In the genomic region with DNA sequence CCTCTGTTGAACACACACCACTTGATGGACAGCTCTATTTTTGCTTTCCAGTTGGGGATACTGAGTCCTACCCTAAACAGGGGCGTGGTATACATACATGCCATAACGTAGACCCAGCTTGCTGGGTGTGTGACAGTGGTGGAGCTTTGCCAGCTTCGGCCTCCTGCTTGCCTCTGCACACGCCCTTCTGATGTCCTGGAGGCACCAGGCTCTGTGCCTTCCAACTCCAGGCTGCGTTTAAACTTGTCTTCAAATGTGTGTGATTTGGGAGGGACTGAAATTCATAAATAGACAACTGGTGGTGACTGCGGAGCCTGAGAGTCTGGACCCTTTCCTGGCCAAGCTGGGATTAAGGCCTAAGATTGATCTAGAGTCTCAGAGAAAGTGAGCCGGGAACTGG, we compare ENCODE assay signal across 16 mouse cellular contexts. TPM values are rescaled to one million over a fixed set of nuclear protein-coding genes. Genes with fewer than 3 reads are reported as not detected.
DNase-seq lines count a peak whose midpoint lies in the region; ATAC-seq and TF ChIP-seq lines count a peak whose summit lies in the region.
"Had no signal": no experiment of that assay in that cellular context is flagged by ENCODE, and none has a peak within 500 bp of the region (broad histone marks: within the 10 kb centered on the region; RNA-seq: fewer than 3 reads in every experiment).

No protein-coding gene starts in this region.

- H3K36me3 ChIP-seq in embryonic facial prominence, embryonic 13.5 days, result no peaks in the 10 kb centered on the region
- H3K36me3 ChIP-seq in embryonic facial prominence, embryonic 10.5 days (replicated peaks), result no peaks in the 10 kb centered on the region
- no peaks in the 10 kb centered on the region for H3K36me3 ChIP-seq in hindbrain, embryonic 15.5 days
- no peaks in the 10 kb centered on the region for H3K36me3 ChIP-seq in hindbrain, embryonic 13.5 days
- no peaks in the 10 kb centered on the region for H3K36me3 ChIP-seq in lung, embryonic 16.5 days (ENCODE audit: control insufficient read depth, insufficient read depth, low read length)
- H3K36me3 ChIP-seq in stomach, embryonic 15.5 days, result no peaks in the 10 kb centered on the region
- H3K36me3 ChIP-seq: liver, embryonic 12.5 days; neural tube, embryonic 12.5 days had no signal

- no peak for TF ChIP-seq CTCF in lung, adult 2 months (IDR thresholded peaks at IDR 0.05; ENCODE audit: insufficient read depth, low read length)

- H3K9ac ChIP-seq in embryonic facial prominence, embryonic 13.5 days, result no peak overlapping the region
- no peak overlapping the region for H3K9ac ChIP-seq in hindbrain, embryonic 15.5 days
- H3K9ac ChIP-seq in hindbrain, embryonic 13.5 days, result no peak overlapping the region
- no peak overlapping the region for H3K9ac ChIP-seq in lung, embryonic 16.5 days (ENCODE audit: low read length)
- no peak overlapping the region for H3K9ac ChIP-seq in stomach, embryonic 15.5 days
- H3K9ac ChIP-seq: forebrain, postnatal 0 days; liver, embryonic 12.5 days; neural tube, embryonic 12.5 days had no signal

- no peak overlapping the region for H3K4me2 ChIP-seq in embryonic facial prominence, embryonic 13.5 days
- no peak overlapping the region for H3K4me2 ChIP-seq in hindbrain, embryonic 15.5 days
- H3K4me2 ChIP-seq in hindbrain, embryonic 13.5 days, result no peak overlapping the region
- H3K4me2 ChIP-seq in lung, embryonic 16.5 days (ENCODE audit: low read depth, low read length), result no peak overlapping the region
- H3K4me2 ChIP-seq in stomach, embryonic 15.5 days, result no peak overlapping the region
- H3K4me2 ChIP-seq: liver, embryonic 12.5 days; neural tube, embryonic 12.5 days had no signal

- no peak overlapping the region for H3K4me3 ChIP-seq in embryonic facial prominence, embryonic 13.5 days
- H3K4me3 ChIP-seq in embryonic facial prominence, embryonic 10.5 days, result no peak overlapping the region
- no peak overlapping the region for H3K4me3 ChIP-seq in hindbrain, embryonic 15.5 days
- no peak overlapping the region for H3K4me3 ChIP-seq in hindbrain, embryonic 13.5 days
- H3K4me3 ChIP-seq in lung, embryonic 16.5 days (ENCODE audit: low read length), result no peak overlapping the region
- no peak overlapping the region for H3K4me3 ChIP-seq in lung, adult 2 months (replicated peaks; ENCODE audit: extremely low read depth, low read depth, low read length)
- no peak overlapping the region for H3K4me3 ChIP-seq in stomach, embryonic 15.5 days (replicated peaks)
- H3K4me3 ChIP-seq: heart, adult 2 months; liver, embryonic 12.5 days; neural tube, embryonic 12.5 days had no signal

- DNase-seq in embryonic facial prominence, embryonic 10.5 days (ENCODE audit: low spot score), result no peak
- DNase-seq in lung, adult 2 months, result no peak
- no peak for DNase-seq in right cerebral cortex, adult 18-20 months
- DNase-seq: adrenal gland, adult 2 months; cerebellum, postnatal 36 days; forebrain, postnatal 0 days; heart, adult 2 months; layer of hippocampus, postnatal 36 days; thymus, postnatal 36 days had no signal

- H3K9me3 ChIP-seq in embryonic facial prominence, embryonic 13.5 days, result no peaks in the 10 kb centered on the region
- no peaks in the 10 kb centered on the region for H3K9me3 ChIP-seq in embryonic facial prominence, embryonic 10.5 days
- no peaks in the 10 kb centered on the region for H3K9me3 ChIP-seq in hindbrain, embryonic 15.5 days
- no peaks in the 10 kb centered on the region for H3K9me3 ChIP-seq in hindbrain, embryonic 13.5 days
- no peaks in the 10 kb centered on the region for H3K9me3 ChIP-seq in lung, embryonic 16.5 days (ENCODE audit: control insufficient read depth, low read length)
- no peaks in the 10 kb centered on the region for H3K9me3 ChIP-seq in stomach, embryonic 15.5 days
- H3K9me3 ChIP-seq: liver, embryonic 12.5 days; neural tube, embryonic 12.5 days had no signal

- ATAC-seq in embryonic facial prominence, embryonic 13.5 days (ENCODE audit: insufficient number of reproducible peaks, insufficient read depth, low FRiP score, low TSS enrichment, low read depth), result no peak
- no peak for ATAC-seq in hindbrain, embryonic 15.5 days (ENCODE audit: low FRiP score, low read depth)
- ATAC-seq in hindbrain, embryonic 13.5 days (ENCODE audit: low FRiP score), result no peak
- ATAC-seq in lung, embryonic 16.5 days (ENCODE audit: low read depth), result 0 out of 2 replicates have a peak, but pooled peaks have one; percentile 29
- ATAC-seq in stomach, embryonic 15.5 days (ENCODE audit: insufficient read depth, low FRiP score, low read depth), result 0 out of 2 replicates have a peak, but pooled peaks have one; percentile 31
- ATAC-seq: forebrain, postnatal 0 days; liver, embryonic 12.5 days had no signal

- peak overlapping the region; percentile 39; the same call in 1 of the 2 replicates for H3K27ac ChIP-seq in embryonic facial prominence, embryonic 13.5 days
- H3K27ac ChIP-seq in embryonic facial prominence, embryonic 10.5 days (replicated peaks), result no peak overlapping the region
- H3K27ac ChIP-seq in hindbrain, embryonic 15.5 days (replicated peaks), result 0 out of 2 replicates have a peak overlapping the region, but pooled peaks have one; percentile 29
- no peak overlapping the region for H3K27ac ChIP-seq in hindbrain, embryonic 13.5 days
- H3K27ac ChIP-seq in lung, embryonic 16.5 days (ENCODE audit: low read length), result peak overlapping the region; percentile 57; the same call in 1 of the 2 replicates
- 0 out of 2 replicates have a peak overlapping the region, but pooled peaks have one; percentile 33 for H3K27ac ChIP-seq in stomach, embryonic 15.5 days
- H3K27ac ChIP-seq: heart, adult 2 months; liver, embryonic 12.5 days; neural tube, embryonic 12.5 days had no signal

- TF ChIP-seq POLR2A in lung, adult 2 months (IDR thresholded peaks at IDR 0.05; ENCODE audit: borderline replicate concordance, extremely low read depth, low read depth, low read length), result no peak

- 53% methylated on average over 7 of the region's 7 CpGs for WGBS in embryonic facial prominence, embryonic 13.5 days
- 80% methylated on average over 7 of the region's 7 CpGs for WGBS in embryonic facial prominence, embryonic 10.5 days
- 65% methylated on average over 7 of the region's 7 CpGs for WGBS in hindbrain, embryonic 15.5 days
- 79% methylated on average over 7 of the region's 7 CpGs for WGBS in hindbrain, embryonic 13.5 days
- WGBS in lung, embryonic 16.5 days, result 45% methylated on average over 7 of the region's 7 CpGs
- WGBS in lung, adult 2 months, result 43% methylated on average over 7 of the region's 7 CpGs
- WGBS in stomach, embryonic 15.5 days, result 56% methylated on average over 7 of the region's 7 CpGs

- no peaks in the 10 kb centered on the region for H3K27me3 ChIP-seq in embryonic facial prominence, embryonic 13.5 days
- H3K27me3 ChIP-seq in embryonic facial prominence, embryonic 10.5 days (replicated peaks; ENCODE audit: low read depth, poor library complexity, severe bottlenecking), result no peaks in the 10 kb centered on the region
- H3K27me3 ChIP-seq in hindbrain, embryonic 15.5 days, result no peaks in the 10 kb centered on the region
- H3K27me3 ChIP-seq in hindbrain, embryonic 13.5 days, result no peaks in the 10 kb centered on the region
- no peaks in the 10 kb centered on the region for H3K27me3 ChIP-seq in lung, embryonic 16.5 days (ENCODE audit: control insufficient read depth, insufficient read depth, low read depth, low read length)
- H3K27me3 ChIP-seq in stomach, embryonic 15.5 days (replicated peaks), result no peaks in the 10 kb centered on the region
- H3K27me3 ChIP-seq: liver, embryonic 12.5 days; neural tube, embryonic 12.5 days had no signal

- H3K4me1 ChIP-seq in embryonic facial prominence, embryonic 13.5 days, result peaks cover 5% of the 10 kb centered on the region
- 0 out of 2 replicates have a peak, but pooled peaks cover 3% of the 10 kb centered on the region for H3K4me1 ChIP-seq in embryonic facial prominence, embryonic 10.5 days
- peaks cover 4% of the 10 kb centered on the region; the same call in 1 of the 2 replicates for H3K4me1 ChIP-seq in hindbrain, embryonic 15.5 days (replicated peaks)
- H3K4me1 ChIP-seq in hindbrain, embryonic 13.5 days (replicated peaks), result peaks cover 5% of the 10 kb centered on the region; the same call in 1 of the 2 replicates
- H3K4me1 ChIP-seq in lung, embryonic 16.5 days (replicated peaks; ENCODE audit: control insufficient read depth, insufficient read depth, low read length), result peaks cover 10% of the 10 kb centered on the region
- H3K4me1 ChIP-seq in lung, adult 2 months (ENCODE audit: control insufficient read depth, insufficient read depth, low read length), result no peaks in the 10 kb centered on the region; the same call in 1 of the 2 replicates
- no peaks in the 10 kb centered on the region for H3K4me1 ChIP-seq in stomach, embryonic 15.5 days
- H3K4me1 ChIP-seq: neural tube, embryonic 12.5 days had no signal

RNA-seq across cellular contexts. Expression of gene Slc38a2, which starts 56.9 kb away (rescaled TPM):
- 125 and 136 TPM in 2 replicates for polyA plus RNA-seq in embryonic facial prominence, embryonic 13.5 days (2015; fragmentation: Nextera tagmentation; extraction: Ambion mirVana)
- polyA plus RNA-seq in embryonic facial prominence, embryonic 10.5 days (2016; fragmentation: Nextera tagmentation; extraction: Ambion mirVana), result 179 TPM in 2 replicates
- polyA plus RNA-seq in hindbrain, embryonic 15.5 days (2015; fragmentation: Nextera tagmentation; extraction: Ambion mirVana), result 102 and 108 TPM in 2 replicates
- polyA plus RNA-seq in hindbrain, embryonic 13.5 days (2015; fragmentation: Nextera tagmentation; extraction: Ambion mirVana), result 133 TPM in 2 replicates
- polyA plus RNA-seq in lung, embryonic 16.5 days (2015; fragmentation: Nextera tagmentation; extraction: Ambion mirVana), result 143 and 155 TPM in 2 replicates
- polyA plus RNA-seq in lung, adult 2 months (2012; rRNA removed), result 23.0 and 37.9 TPM in 2 replicates
- polyA plus RNA-seq in stomach, embryonic 15.5 days (2015; fragmentation: Nextera tagmentation; extraction: Ambion mirVana), result 104 and 107 TPM in 2 replicates

Comparison
In these comparisons a context has a peak if more than half of its experiments do, and no peak if none do; other contexts are left out.
1. H3K27ac ChIP-seq: peak in embryonic facial prominence, embryonic 13.5 days (single experiment), hindbrain, embryonic 15.5 days (single experiment), lung, embryonic 16.5 days (single experiment) and stomach, embryonic 15.5 days (single experiment); none in embryonic facial prominence, embryonic 10.5 days (single experiment) and hindbrain, embryonic 13.5 days (single experiment).
2. ATAC-seq: peak in lung, embryonic 16.5 days (single experiment) and stomach, embryonic 15.5 days (single experiment); none in embryonic facial prominence, embryonic 13.5 days (single experiment), hindbrain, embryonic 15.5 days (single experiment) and hindbrain, embryonic 13.5 days (single experiment).